Mouse (Mus musculus) MEL (cell line): ENCODE data around the gene Cryba1. TPM values are rescaled to one million over a fixed set of nuclear protein-coding genes. Genes with fewer than 3 reads are reported as not detected.
"Not testable (repeated sequence)": the region's sequence is repeated elsewhere in the genome, so short reads cannot be mapped to it uniquely, and the experiment has no call there.

Experiments
- DNase-seq: peaks from one replicate; pipeline ENCODE4 v3.0.0; 2011; ENCODE audit warnings: low read depth, low spot score
- H3K27ac ChIP-seq: 2 replicates; pipeline ENCODE4 v1.5.1; 2012; ENCODE audit warnings: low read depth, mild to moderate bottlenecking, control low read depth, low read length, moderate library complexity; ENCODE audit not compliant: control insufficient read depth
- H3K27me3 ChIP-seq, 2 experiments: fragments of 150-350 bp in 1 of 2; sonication (generic) in 1 of 2; 2 replicates each; pipeline ENCODE4 v1.6.1; 2012; ENCODE audit warnings: low read length in 2 of 2, mild to moderate bottlenecking in 2 of 2, improper control_type of control experiment in 1 of 2, moderate library complexity in 1 of 2; ENCODE audit not compliant: insufficient read depth in 2 of 2, control insufficient read depth in 1 of 2
- H3K36me3 ChIP-seq, 2 experiments: 2 replicates each; pipeline ENCODE4 v1.6.1; 2012 to 2014; ENCODE audit warnings: low read length in 2 of 2, improper control_type of control experiment in 1 of 2, inconsistent platforms in 1 of 2, mild to moderate bottlenecking in 1 of 2; ENCODE audit not compliant: insufficient read depth in 2 of 2, control insufficient read depth in 1 of 2
- H3K4me1 ChIP-seq, 2 experiments: fragments of 150-350 bp in 1 of 2; sonication (generic) in 1 of 2; 2 replicates each; pipeline ENCODE4 v1.6.1; 2012; ENCODE audit warnings: low read length in 2 of 2, improper control_type of control experiment in 1 of 2, mild to moderate bottlenecking in 1 of 2; ENCODE audit not compliant: insufficient read depth in 2 of 2, control insufficient read depth in 1 of 2
- H3K4me3 ChIP-seq, 2 experiments: fragments of 150-350 bp in 1 of 2; sonication (generic) in 1 of 2; 2 replicates each; pipeline ENCODE4 v1.5.1; 2012; ENCODE audit warnings: low read depth in 2 of 2, low read length in 2 of 2, mild to moderate bottlenecking in 2 of 2, moderate library complexity in 2 of 2, control low read depth in 1 of 2, improper control_type of control experiment in 1 of 2; ENCODE audit not compliant: control insufficient read depth in 1 of 2, insufficient read depth in 1 of 2
- H3K79me2 ChIP-seq: 2 replicates; pipeline ENCODE4 v1.6.1; 2012; ENCODE audit warnings: mild to moderate bottlenecking, low read length, moderate library complexity; ENCODE audit not compliant: control insufficient read depth, poor library complexity, insufficient read depth
- H3K9ac ChIP-seq: 2 replicates; pipeline ENCODE4 v1.6.1; 2012; ENCODE audit warnings: low read depth, mild to moderate bottlenecking, control low read depth, low read length, moderate library complexity; ENCODE audit not compliant: control insufficient read depth, poor library complexity, severe bottlenecking
- H3K9me3 ChIP-seq: fragments of 150-350 bp; sonication (generic); replicated peaks from 2 replicates; pipeline ENCODE4 v1.6.1; 2012; ENCODE audit warnings: mild to moderate bottlenecking, low read length, improper control_type of control experiment, moderate library complexity; ENCODE audit not compliant: insufficient read depth
- BHLHE40 ChIP-seq: IDR thresholded peaks from 2 replicates; pipeline ENCODE4 v1.6.1; 2012; ENCODE audit warnings: low read depth, mild to moderate bottlenecking, inconsistent platforms, low read length, improper control_type of control experiment, borderline replicate concordance
- E2F4 ChIP-seq: IDR thresholded peaks from 2 replicates; pipeline ENCODE4 v1.6.1; 2011; ENCODE audit warnings: low read depth, low read length, improper control_type of control experiment, borderline replicate concordance
- ETS1 ChIP-seq: IDR thresholded peaks from 2 replicates; pipeline ENCODE4 v1.6.1; 2012; ENCODE audit warnings: low read depth, mild to moderate bottlenecking, inconsistent platforms, low read length, improper control_type of control experiment, moderate library complexity
- HCFC1 ChIP-seq: IDR thresholded peaks from 2 replicates; pipeline ENCODE4 v1.6.1; 2012; ENCODE audit warnings: low read depth, mild to moderate bottlenecking, inconsistent platforms, low read length, improper control_type of control experiment, moderate library complexity
- JUND ChIP-seq: IDR thresholded peaks from 2 replicates; pipeline ENCODE4 v1.6.1; 2011; ENCODE audit warnings: low read depth, mild to moderate bottlenecking, improper control_type of control experiment, low read length
- MYC ChIP-seq: IDR thresholded peaks from 2 replicates; pipeline ENCODE4 v1.6.1; 2011; ENCODE audit warnings: low read depth, mild to moderate bottlenecking, low read length, improper control_type of control experiment, moderate library complexity
- NELFE ChIP-seq: IDR thresholded peaks from 2 replicates; pipeline ENCODE4 v1.6.1; 2011; ENCODE audit warnings: low read depth, low read length, improper control_type of control experiment
- POLR2A ChIP-seq, 2 experiments: IDR thresholded peaks; 2 replicates each; pipeline ENCODE4 v1.6.1; 2011 to 2012; ENCODE audit warnings: low read length in 2 of 2, mild to moderate bottlenecking in 2 of 2, control low read depth in 1 of 2, improper control_type of control experiment in 1 of 2, low read depth in 1 of 2, moderate library complexity in 1 of 2; ENCODE audit not compliant: control insufficient read depth in 1 of 2, insufficient read depth in 1 of 2, poor library complexity in 1 of 2
- RCOR1 ChIP-seq: IDR thresholded peaks from 2 replicates; pipeline ENCODE4 v1.6.1; 2012; ENCODE audit warnings: low read depth, mild to moderate bottlenecking, inconsistent platforms, low read length, improper control_type of control experiment
- TAL1 ChIP-seq: IDR thresholded peaks from 2 replicates; pipeline ENCODE4 v1.6.1; 2012; ENCODE audit warnings: mild to moderate bottlenecking, inconsistent platforms, low read length, moderate library complexity, mixed read lengths
- TCF12 ChIP-seq: IDR thresholded peaks from 2 replicates; pipeline ENCODE4 v1.6.1; 2014; ENCODE audit warnings: low read depth, mild to moderate bottlenecking, inconsistent platforms, low read length, improper control_type of control experiment, moderate library complexity
- USF2 ChIP-seq, 2 experiments: IDR thresholded peaks; 2 replicates each; pipeline ENCODE4 v1.6.1; 2011 to 2012; ENCODE audit warnings: improper control_type of control experiment in 2 of 2, low read length in 2 of 2, borderline replicate concordance in 1 of 2, inconsistent platforms in 1 of 2, low read depth in 1 of 2, mild to moderate bottlenecking in 1 of 2; ENCODE audit not compliant: insufficient read depth in 1 of 2
- ZC3H11A ChIP-seq: IDR thresholded peaks from 2 replicates; pipeline ENCODE4 v1.6.1; 2012; ENCODE audit warnings: low read depth, mild to moderate bottlenecking, inconsistent platforms, low read length, improper control_type of control experiment
- ZMIZ1 ChIP-seq: IDR thresholded peaks from 2 replicates; pipeline ENCODE4 v1.6.1; 2012; ENCODE audit warnings: low read depth, mild to moderate bottlenecking, inconsistent platforms, low read length, improper control_type of control experiment, moderate library complexity
- polyA plus RNA-seq, 2 experiments: library from polyadenylated mRNA; stranded (reverse) in 1 of 2; unstranded in 1 of 2; fragments of >175 nt in 1 of 2; fragments of >200 nt in 1 of 2; gene quantifications; 2 replicates each; pipeline versions ENCODE4 v1.2.1 to v1.2.4; 2012; ENCODE audit warnings: low replicate concordance in 2 of 2, low read depth in 1 of 2; ENCODE audit not compliant: insufficient read length in 2 of 2, insufficient read depth in 1 of 2, missing spikeins in 1 of 2
- total RNA-seq: library from RNA; depleted of rRNA; stranded (reverse); fragments of 300-350 nt; gene quantifications from 2 replicates; pipeline ENCODE4 v1.2.3, GENCODE M21; 2012

The Cryba1 gene
- total and polyA plus RNA-seq, 3 experiments = not detected

GRCm38 (mm10) chr11:77752525-77752924, 27.4 kb upstream of the Cryba1 start (continued):
- TF ChIP-seq E2F4 (no peak), TCF12 (no peak), NELFE (no peak), RCOR1 (no peak), ZMIZ1 (no peak), BHLHE40 (no peak), ETS1 (no peak)

GRCm38 (mm10) chr11:77748996-77749395, 23.9 kb upstream of the Cryba1 start:
- Histone ChIP-seq H3K27me3 (0 out of 4 replicates have a peak, but pooled peaks cover 0 to 2% of the 10 kb centered on the region in 2 experiments), H3K4me3 (no peak overlapping the region), H3K27ac (no peak overlapping the region), H3K9me3 (no peaks in the 10 kb centered on the region), H3K36me3 (peaks cover 0 to 11% of the 10 kb centered on the region in 2 experiments; a peak in 2 of 4 replicates), H3K4me1 (peaks cover 0 to 24% of the 10 kb centered on the region in 2 experiments; a peak in 2 of 4 replicates)
- DNase-seq = no peak
- TF ChIP-seq POLR2A (IDR thresholded peaks at IDR 0.05; ENCODE audit: control insufficient read depth in 1 of 2, insufficient read depth in 1 of 2, low read depth in 1 of 2, low read length in 2 of 2, poor library complexity in 1 of 2) = no peak
- TF ChIP-seq USF2 (IDR thresholded peaks at IDR 0.05; ENCODE audit: borderline replicate concordance in 1 of 2, insufficient read depth in 1 of 2, low read depth in 1 of 2, low read length in 2 of 2) = no peak
- TF ChIP-seq NELFE = no peak
- no peak for TF ChIP-seq ZMIZ1
- no peak for TF ChIP-seq MYC
- no peak for TF ChIP-seq TAL1
- TF ChIP-seq ZC3H11A = no peak
- no peak for TF ChIP-seq JUND
- TF ChIP-seq BHLHE40 = no peak
- TF ChIP-seq HCFC1 = no peak
- TF ChIP-seq, all 39 proteins: peak for 0
- Histone ChIP-seq H3K79me2 (no peaks in the 10 kb centered on the region), H3K9ac (no peak overlapping the region)

GRCm38 (mm10) chr11:77747103-77747502, 22.0 kb upstream of the Cryba1 start:
- not testable (repeated sequence) for DNase-seq, H3K9ac ChIP-seq, H3K79me2 ChIP-seq, H3K27ac ChIP-seq, H3K4me3 ChIP-seq, H3K27me3 ChIP-seq, H3K4me1 ChIP-seq, H3K9me3 ChIP-seq, H3K36me3 ChIP-seq
